ENCODE assay signal across 16 mouse cellular contexts in genomic region chr5:5889376-5889775, GRCm38 (mm10).
"Had no signal": no experiment of that assay in that cellular context is flagged by ENCODE, and none has a peak within 500 bp of the region (broad histone marks: within the 10 kb centered on the region; RNA-seq: fewer than 3 reads in every experiment).

No protein-coding gene starts in this region.

- ATAC-seq: liver, embryonic 12.5 days; liver, postnatal 0 days; lung, postnatal 0 days; midbrain, embryonic 15.5 days; midbrain, embryonic 16.5 days had no signal

- DNase-seq: left cerebral cortex, postnatal 4 days; liver; liver, embryonic 13.5 days; liver, postnatal 0 days; lung, adult 18-20 months; lung, adult 2 months; lung, embryonic 14.5 days; lung, postnatal 10 days; lung, postnatal 14 days; lung, postnatal 36 days; lung, postnatal 4 days; midbrain, embryonic 14.5 days had no signal
